Mouse (Mus musculus) lung, postnatal 36 days (tissue): ENCODE measurements around the gene B3gat2.

Source experiments
- DNase-seq: peaks from one replicate; pipeline ENCODE4 v3.0.0; 2022; ENCODE audit warnings: mixed read lengths

The B3gat2 gene

GRCm38 (mm10) chr1:23836630-23837029, 75.1 kb downstream of the B3gat2 start:
- DNase-seq, result no peak

DNA sequence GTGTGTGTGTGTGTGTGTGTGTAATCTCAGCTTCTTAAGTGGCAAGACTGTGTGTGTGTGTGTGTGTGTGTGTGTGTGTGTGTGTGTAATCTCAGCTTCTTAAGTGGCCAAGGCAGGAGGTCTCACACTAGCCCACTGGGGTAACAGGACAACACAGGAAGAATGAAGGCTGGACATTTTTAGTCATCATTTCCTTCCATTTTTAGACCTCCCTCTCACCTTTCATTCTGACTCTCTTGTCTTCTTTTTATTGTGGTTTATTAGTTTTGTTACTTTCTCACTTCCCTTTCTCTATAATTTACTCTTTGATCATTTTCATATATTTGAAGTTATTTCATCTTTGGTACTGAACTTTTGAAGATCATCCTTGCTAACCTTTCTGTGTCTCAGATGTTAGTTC, 79.4 kb downstream of the B3gat2 start:
- DNase-seq, result no peak

DNA sequence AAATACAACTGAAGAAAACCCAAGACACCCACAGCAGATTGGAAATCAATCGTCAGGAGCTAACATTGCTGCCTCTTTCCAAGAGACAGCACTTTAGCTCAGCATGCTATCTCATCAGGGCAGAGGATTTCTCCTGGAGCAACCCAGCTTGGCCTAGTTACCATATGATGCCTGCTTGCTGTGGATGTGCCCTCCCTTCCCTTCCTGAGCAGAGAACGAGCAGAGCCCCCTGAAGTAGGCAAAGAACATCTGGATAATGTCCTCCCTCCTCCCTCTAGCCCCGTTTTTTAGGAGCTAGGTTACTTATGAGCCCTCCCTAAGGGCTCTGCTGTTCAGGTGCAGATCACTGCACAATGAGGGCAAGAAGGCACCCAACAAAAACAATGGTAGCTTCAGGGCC, 81.1 kb downstream of the B3gat2 start:
- no peak for DNase-seq

- DNase-seq, result no peak
Observed at GRCm38 (mm10) chr1:23843790-23844189, 82.2 kb downstream of the B3gat2 start.

GRCm38 (mm10) chr1:23845007-23845406, 83.5 kb downstream of the B3gat2 start:
- no peak for DNase-seq

DNA sequence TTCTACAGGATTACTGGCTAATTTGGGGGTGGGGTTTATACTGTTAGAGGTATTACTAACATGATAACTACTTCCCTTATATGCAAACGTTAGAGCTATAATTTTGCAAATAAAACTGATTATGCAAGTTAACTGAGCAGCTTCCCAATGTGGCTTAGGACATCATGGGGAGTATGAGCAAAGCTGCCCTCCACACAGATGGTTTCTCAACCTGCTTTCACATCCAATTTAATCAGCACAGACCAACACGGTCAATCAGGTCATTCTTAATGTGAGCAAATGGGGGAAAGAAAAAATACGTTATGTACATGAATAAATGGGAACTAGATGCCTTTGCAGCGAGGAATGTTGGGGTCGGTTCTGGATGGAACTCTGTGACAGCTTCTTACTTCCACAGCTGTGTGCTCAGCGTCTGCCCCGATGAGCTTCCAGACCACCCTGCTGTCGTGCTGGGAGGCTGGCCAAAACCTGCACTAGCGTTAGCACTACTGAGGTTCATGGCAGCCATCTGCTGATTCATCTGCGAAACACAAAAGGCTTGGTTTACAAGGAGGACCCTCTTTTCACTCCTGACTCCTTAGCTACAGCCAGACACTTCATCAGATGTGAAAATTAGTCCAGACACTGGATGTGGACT, 84.6 kb downstream of the B3gat2 start:
- no peak for DNase-seq

GRCm38 (mm10) chr1:23855623-23856022, 94.1 kb downstream of the B3gat2 start:
- no peak for DNase-seq

DNA sequence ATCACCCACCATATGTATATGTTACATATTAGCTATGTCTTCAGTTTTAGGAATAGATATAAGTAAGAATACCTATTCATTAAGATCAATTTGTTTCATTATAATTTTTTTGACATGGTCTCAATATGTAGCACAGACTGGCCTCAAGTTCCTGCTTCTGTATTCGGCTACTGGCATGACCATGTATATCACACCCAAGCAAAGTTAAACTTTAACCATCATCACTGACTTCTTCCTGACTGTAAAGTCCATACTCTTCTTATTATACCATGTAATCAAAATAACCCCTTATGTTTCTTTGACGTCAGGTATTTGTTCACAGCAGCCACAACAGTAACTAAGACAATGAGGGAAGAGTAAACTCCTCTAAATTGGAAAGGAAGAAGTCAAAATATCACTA, 99.4 kb downstream of the B3gat2 start:
- DNase-seq, result no peak

GRCm38 (mm10) chr1:23865566-23865965, 104.0 kb downstream of the B3gat2 start:
- no peak for DNase-seq

DNA sequence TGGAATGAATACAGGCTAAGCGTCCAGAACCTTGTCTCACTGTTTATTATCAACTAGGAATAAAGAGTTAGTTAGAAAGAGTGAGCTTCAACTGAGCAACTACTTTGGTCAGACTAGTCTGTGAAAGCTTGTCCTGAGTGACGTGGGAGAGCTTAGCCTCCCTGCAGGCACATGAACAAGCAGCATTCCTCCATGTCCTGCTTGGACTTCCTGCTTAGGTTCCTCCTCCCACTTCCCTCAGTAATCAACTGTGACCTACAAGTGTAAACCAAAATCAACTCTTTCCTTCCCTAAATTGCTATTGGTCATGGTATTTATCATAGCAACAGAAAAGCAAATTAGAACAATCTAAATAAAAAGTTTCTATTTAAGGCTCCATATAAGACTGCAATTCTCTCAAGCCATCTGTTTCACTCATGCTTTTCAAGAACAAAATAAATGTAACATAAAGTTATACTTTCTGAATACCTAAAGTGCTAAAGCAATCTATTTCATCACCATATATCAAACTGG, 105.9 kb downstream of the B3gat2 start:
- DNase-seq, result peak; percentile 32

DNA sequence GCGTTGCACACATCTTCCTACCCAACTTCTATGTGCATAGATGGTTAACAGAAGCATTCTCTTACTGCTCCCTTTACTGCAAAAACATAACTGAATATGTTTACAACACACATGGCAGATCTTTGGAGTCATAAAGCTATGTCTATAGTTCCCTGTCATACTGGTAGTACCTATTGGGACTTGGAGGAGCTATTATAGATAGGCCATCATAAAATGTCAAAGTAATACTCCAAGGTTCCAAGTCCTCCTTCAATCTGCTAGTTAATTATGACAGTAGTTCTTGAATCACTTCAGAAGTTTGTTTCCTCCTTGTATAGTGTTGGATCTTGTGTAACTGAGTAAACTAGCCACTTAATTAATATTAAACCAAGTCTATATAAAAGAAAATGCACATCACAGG, 110.6 kb downstream of the B3gat2 start:
- DNase-seq, result no peak

DNA sequence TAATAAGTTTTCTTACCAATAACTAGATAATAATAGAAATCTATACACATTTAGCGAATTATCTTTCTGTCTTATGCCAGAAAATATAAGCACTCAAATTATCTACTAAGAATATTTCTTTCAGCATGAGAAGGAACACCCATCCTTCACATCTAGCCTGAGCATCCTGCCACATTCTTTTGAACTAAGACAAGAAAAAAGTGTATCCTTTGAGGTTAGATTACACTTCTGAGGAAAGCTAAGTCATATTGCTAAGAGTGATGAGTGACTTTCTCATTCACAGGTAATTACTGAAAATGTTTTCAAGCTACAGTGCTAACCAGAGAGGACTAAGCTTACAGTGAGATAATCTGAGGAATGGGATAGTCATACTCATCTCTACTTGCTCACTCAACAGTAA, 121.1 kb downstream of the B3gat2 start:
- DNase-seq, result no peak

- DNase-seq, result no peak
Observed at GRCm38 (mm10) chr1:23884087-23884668, 122.6 kb downstream of the B3gat2 start.

GRCm38 (mm10) chr1:23884914-23885313, 123.4 kb downstream of the B3gat2 start:
- DNase-seq, result no peak

GRCm38 (mm10) chr1:23892072-23892471, 130.5 kb downstream of the B3gat2 start:
- DNase-seq, result no peak
